Comparison of ENCODE assay signal across 8 mouse cellular contexts in the genomic region with DNA sequence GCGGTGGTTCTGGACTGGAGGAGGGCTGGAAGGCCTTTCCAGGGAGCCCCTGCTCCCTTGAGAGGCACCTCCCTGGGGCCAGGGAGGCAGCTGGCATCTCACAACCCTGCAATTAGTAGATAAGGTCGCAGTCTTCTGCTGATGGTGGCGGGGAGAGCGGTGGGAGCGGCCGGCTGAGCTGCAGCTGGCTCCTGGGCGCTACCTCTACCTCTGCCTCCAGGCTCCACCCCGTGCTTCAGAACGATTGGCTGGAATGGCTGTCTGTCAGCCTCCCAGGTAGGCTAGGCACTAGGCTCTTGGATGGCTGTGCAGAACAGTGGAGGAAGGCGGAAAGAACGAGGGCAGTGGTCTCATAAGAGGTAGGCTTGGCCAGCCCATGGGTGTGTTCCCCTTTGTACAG. TPM values are rescaled to one million over a fixed set of nuclear protein-coding genes. Genes with fewer than 3 reads are reported as not detected.
A peak's percentile ranks its signal among the peaks of the same experiment; 100 is the strongest.
DNase-seq lines count a peak whose midpoint lies in the region; ATAC-seq lines count a peak whose summit lies in the region.

No protein-coding gene starts in this region.

- H3K9ac ChIP-seq in forebrain, embryonic 14.5 days (ENCODE audit: low read length), result no peak overlapping the region
- H3K9ac ChIP-seq in embryonic facial prominence, embryonic 12.5 days, result 0 out of 2 replicates have a peak overlapping the region, but pooled peaks have one; percentile 7
- no peak overlapping the region for H3K9ac ChIP-seq in midbrain, embryonic 12.5 days (replicated peaks)

- peak overlapping the region; percentile 66 for H3K27ac ChIP-seq in forebrain, embryonic 10.5 days
- H3K27ac ChIP-seq in forebrain, embryonic 14.5 days (ENCODE audit: low read depth, low read length), result no peak overlapping the region
- no peak overlapping the region for H3K27ac ChIP-seq in embryonic facial prominence, embryonic 12.5 days
- no peak overlapping the region for H3K27ac ChIP-seq in midbrain, embryonic 12.5 days (replicated peaks)

- peaks cover 19% of the 10 kb centered on the region for H3K36me3 ChIP-seq in forebrain, embryonic 10.5 days (replicated peaks)
- H3K36me3 ChIP-seq in forebrain, embryonic 14.5 days (ENCODE audit: control insufficient read depth, insufficient read depth, low read length), result no peaks in the 10 kb centered on the region
- peaks cover 23% of the 10 kb centered on the region for H3K36me3 ChIP-seq in embryonic facial prominence, embryonic 12.5 days
- no peaks in the 10 kb centered on the region for H3K36me3 ChIP-seq in midbrain, embryonic 12.5 days

- no peak for DNase-seq in forebrain, embryonic 10.5 days (ENCODE audit: extremely low spot score, low spot score)
- DNase-seq in forebrain, embryonic 14.5 days (ENCODE audit: low spot score), result no peak
- peak; percentile 82 for DNase-seq in large intestine, adult 2 months (ENCODE audit: low read depth, low spot score)
- no peak for DNase-seq in right cerebral cortex, postnatal 4 days
- no peak for DNase-seq in right cerebral cortex, adult 2 months (ENCODE audit: low spot score in 2 of 2)
- no peak for DNase-seq in adrenal gland, postnatal 4 days (ENCODE audit: low spot score in 2 of 2)

- no peak for ATAC-seq in forebrain, embryonic 14.5 days
- no peak for ATAC-seq in embryonic facial prominence, embryonic 12.5 days (ENCODE audit: insufficient number of reproducible peaks, insufficient read depth, low FRiP score, low TSS enrichment)
- no peak for ATAC-seq in midbrain, embryonic 12.5 days (ENCODE audit: low FRiP score, low read depth)

- H3K4me3 ChIP-seq in forebrain, embryonic 10.5 days, result peak overlapping the region; percentile 22; the same call in 1 of the 2 replicates
- no peak overlapping the region for H3K4me3 ChIP-seq in forebrain, embryonic 14.5 days (ENCODE audit: low read depth, low read length)
- no peak overlapping the region for H3K4me3 ChIP-seq in embryonic facial prominence, embryonic 12.5 days
- H3K4me3 ChIP-seq in midbrain, embryonic 12.5 days, result no peak overlapping the region

- WGBS in forebrain, embryonic 10.5 days, result 12% methylated on average over 11 of the region's 11 CpGs
- WGBS in forebrain, embryonic 14.5 days, result 6% methylated on average over 11 of the region's 11 CpGs
- whole genome bisulfite sequencing in embryonic facial prominence, embryonic 12.5 days, result 12% methylated on average over 11 of the region's 11 CpGs
- 17% methylated on average over 11 of the region's 11 CpGs for WGBS in large intestine, adult 2 months
- 13% methylated on average over 11 of the region's 11 CpGs for WGBS in midbrain, embryonic 12.5 days

- H3K9me3 ChIP-seq in forebrain, embryonic 10.5 days, result no peaks in the 10 kb centered on the region
- no peaks in the 10 kb centered on the region for H3K9me3 ChIP-seq in forebrain, embryonic 14.5 days (replicated peaks; ENCODE audit: control insufficient read depth, low read length)
- no peaks in the 10 kb centered on the region for H3K9me3 ChIP-seq in embryonic facial prominence, embryonic 12.5 days
- H3K9me3 ChIP-seq in midbrain, embryonic 12.5 days, result no peaks in the 10 kb centered on the region

- H3K27me3 ChIP-seq in forebrain, embryonic 10.5 days (ENCODE audit: poor library complexity, severe bottlenecking), result peaks cover 15% of the 10 kb centered on the region
- no peaks in the 10 kb centered on the region for H3K27me3 ChIP-seq in forebrain, embryonic 14.5 days (replicated peaks; ENCODE audit: control insufficient read depth, insufficient read depth, low read length)
- no peaks in the 10 kb centered on the region for H3K27me3 ChIP-seq in embryonic facial prominence, embryonic 12.5 days
- H3K27me3 ChIP-seq in midbrain, embryonic 12.5 days, result 0 out of 2 replicates have a peak, but pooled peaks cover 6% of the 10 kb centered on the region

- H3K4me1 ChIP-seq in forebrain, embryonic 10.5 days, result peaks cover 49% of the 10 kb centered on the region
- H3K4me1 ChIP-seq in forebrain, embryonic 14.5 days (ENCODE audit: control insufficient read depth, insufficient read depth, low read length), result no peaks in the 10 kb centered on the region
- peaks cover 16% of the 10 kb centered on the region for H3K4me1 ChIP-seq in embryonic facial prominence, embryonic 12.5 days
- H3K4me1 ChIP-seq in midbrain, embryonic 12.5 days, result peaks cover 9% of the 10 kb centered on the region; the same call in 1 of the 2 replicates

- no peak overlapping the region for H3K4me2 ChIP-seq in forebrain, embryonic 14.5 days (ENCODE audit: low read length)
- H3K4me2 ChIP-seq in embryonic facial prominence, embryonic 12.5 days (replicated peaks), result peak overlapping the region; percentile 36
- H3K4me2 ChIP-seq in midbrain, embryonic 12.5 days (replicated peaks), result peak overlapping the region; percentile 3; the same call in 1 of the 2 replicates

RNA-seq across cellular contexts. Expression of a gene that starts 18.6 kb away (rescaled TPM):
- polyA plus RNA-seq in forebrain, embryonic 10.5 days (2016; fragmentation: Nextera tagmentation; extraction: Ambion mirVana), result 11.9 and 13.5 TPM in 2 replicates
- polyA plus RNA-seq in forebrain, embryonic 14.5 days (2014; fragmentation: Nextera tagmentation; extraction: Ambion mirVana), result 6.9 and 7.9 TPM in 2 replicates
- 51.5 and 51.9 TPM in 2 replicates for polyA plus RNA-seq in embryonic facial prominence, embryonic 12.5 days (2016; fragmentation: Nextera tagmentation; extraction: Ambion mirVana)
- 4.3 and 5.8 TPM in 2 replicates for polyA plus RNA-seq in large intestine, adult 2 months (2012; rRNA removed)
- polyA plus RNA-seq in midbrain, embryonic 12.5 days (2016; fragmentation: Nextera tagmentation; extraction: Ambion mirVana), result 16.3 and 18.1 TPM in 2 replicates
- 10 to 100 TPM; 13.3 to 14.0 TPM for total RNA-seq in adrenal gland, postnatal 4 days (2021)

RNA-seq across cellular contexts. Expression of a gene that starts 23.1 kb away (rescaled TPM):
- polyA plus RNA-seq in forebrain, embryonic 10.5 days (2016; fragmentation: Nextera tagmentation; extraction: Ambion mirVana), result 14.4 and 14.9 TPM in 2 replicates
- polyA plus RNA-seq in forebrain, embryonic 14.5 days (2014; fragmentation: Nextera tagmentation; extraction: Ambion mirVana), result 42.6 and 54.7 TPM in 2 replicates
- 23.0 and 25.1 TPM in 2 replicates for polyA plus RNA-seq in embryonic facial prominence, embryonic 12.5 days (2016; fragmentation: Nextera tagmentation; extraction: Ambion mirVana)
- 116 and 138 TPM in 2 replicates for polyA plus RNA-seq in large intestine, adult 2 months (2012; rRNA removed)
- 24.8 and 26.6 TPM in 2 replicates for polyA plus RNA-seq in midbrain, embryonic 12.5 days (2016; fragmentation: Nextera tagmentation; extraction: Ambion mirVana)
- 10 to 100 TPM; 21.5 to 24.9 TPM for total RNA-seq in adrenal gland, postnatal 4 days (2021)

RNA-seq across cellular contexts. Expression of a gene that starts 24.2 kb away (rescaled TPM):
- polyA plus RNA-seq in forebrain, embryonic 10.5 days (2016; fragmentation: Nextera tagmentation; extraction: Ambion mirVana), result 0.43 and 0.62 TPM in 2 replicates
- polyA plus RNA-seq in forebrain, embryonic 14.5 days (2014; fragmentation: Nextera tagmentation; extraction: Ambion mirVana), result not detected in 2 replicates
- polyA plus RNA-seq in embryonic facial prominence, embryonic 12.5 days (2016; fragmentation: Nextera tagmentation; extraction: Ambion mirVana), result 0.05 TPM in 1 of 2 replicates, not detected in the other
- polyA plus RNA-seq in large intestine, adult 2 months (2012; rRNA removed), result 13.2 and 21.4 TPM in 2 replicates
- polyA plus RNA-seq in midbrain, embryonic 12.5 days (2016; fragmentation: Nextera tagmentation; extraction: Ambion mirVana), result 0.09 and 0.10 TPM in 2 replicates
- under 1 TPM; 0.28 to 0.42 TPM for total RNA-seq in adrenal gland, postnatal 4 days (2021)

RNA-seq across cellular contexts. Expression of a gene that starts 42.0 kb away (rescaled TPM):
- polyA plus RNA-seq in forebrain, embryonic 10.5 days (2016; fragmentation: Nextera tagmentation; extraction: Ambion mirVana), result 176 and 179 TPM in 2 replicates
- polyA plus RNA-seq in forebrain, embryonic 14.5 days (2014; fragmentation: Nextera tagmentation; extraction: Ambion mirVana), result 163 and 174 TPM in 2 replicates
- polyA plus RNA-seq in embryonic facial prominence, embryonic 12.5 days (2016; fragmentation: Nextera tagmentation; extraction: Ambion mirVana), result 145 and 154 TPM in 2 replicates
- 78.3 and 78.8 TPM in 2 replicates for polyA plus RNA-seq in large intestine, adult 2 months (2012; rRNA removed)
- 136 and 140 TPM in 2 replicates for polyA plus RNA-seq in midbrain, embryonic 12.5 days (2016; fragmentation: Nextera tagmentation; extraction: Ambion mirVana)
- total RNA-seq in adrenal gland, postnatal 4 days (2021), result 10 to 100 TPM; 61.4 to 65.6 TPM
